Mouse (Mus musculus) liver, adult 2 months (tissue): Measurements from ENCODE around the gene Pabpn1l. TPM values are rescaled to one million over a fixed set of nuclear protein-coding genes. Genes with fewer than 3 reads are reported as not detected.

Source experiments
- DNase-seq: peaks from one replicate; pipeline ENCODE4 v3.0.0-alpha.2; 2011; ENCODE audit warnings: low read depth, low spot score; ENCODE audit errors: extremely low read depth
- H3K27ac ChIP-seq: fragments of 200-500 bp; replicated peaks from 2 replicates; pipeline ENCODE4 v1.5.1; 2012; ENCODE audit warnings: low read depth, mild to moderate bottlenecking, control low read depth, inconsistent platforms, low read length; ENCODE audit not compliant: insufficient read depth
- H3K27me3 ChIP-seq: fragments of 200-500 bp; 2 replicates; pipeline ENCODE4 v1.6.1; 2012; ENCODE audit warnings: mild to moderate bottlenecking, moderate library complexity, low read length, inconsistent platforms; ENCODE audit not compliant: control insufficient read depth, insufficient read depth
- H3K36me3 ChIP-seq: fragments of 200-500 bp; 2 replicates; pipeline ENCODE4 v1.6.1; 2012; ENCODE audit warnings: low read length, inconsistent platforms; ENCODE audit not compliant: control insufficient read depth, insufficient read depth
- H3K4me1 ChIP-seq: fragments of 200-500 bp; 2 replicates; pipeline ENCODE4 v1.6.1; 2011; ENCODE audit warnings: low read length; ENCODE audit not compliant: control insufficient read depth, insufficient read depth
- H3K4me3 ChIP-seq: fragments of 200-500 bp; 2 replicates; pipeline ENCODE4 v1.5.1; 2011; ENCODE audit warnings: low read depth, mild to moderate bottlenecking, control low read depth, low read length, moderate library complexity; ENCODE audit not compliant: insufficient read depth
- H3K79me2 ChIP-seq: fragments of 200-500 bp; 2 replicates; pipeline ENCODE4 v1.6.1; 2012; ENCODE audit warnings: inconsistent platforms, mild to moderate bottlenecking, low read length, moderate library complexity; ENCODE audit not compliant: control insufficient read depth, insufficient read depth
- H3K9ac ChIP-seq: fragments of 200-500 bp; 2 replicates; pipeline ENCODE4 v1.6.1; 2012; ENCODE audit warnings: low read depth, mild to moderate bottlenecking, control low read depth, inconsistent platforms, low read length
- CTCF ChIP-seq: fragments of 200-500 bp; IDR thresholded peaks from 2 replicates; pipeline ENCODE4 v1.5.1; 2011; ENCODE audit warnings: low read depth, low read length, control low read depth
- POLR2A ChIP-seq: fragments of 200-500 bp; IDR thresholded peaks from 2 replicates; pipeline ENCODE4 v1.6.1; 2011; ENCODE audit warnings: low read length, control low read depth; ENCODE audit not compliant: insufficient read depth; ENCODE audit errors: extremely low read depth
- WGBS: fragments of 180-500 bp; shearing (Covaris S2); methylation state at CpG from one replicate; pipeline ENCODE4 v1.1.7; 2018; 5-methylcytosine and 5-hydroxymethylcytosine counted together
- polyA plus RNA-seq: library from polyadenylated mRNA; depleted of rRNA; stranded (reverse); fragments of >200 nt; gene quantifications from 2 replicates; pipeline ENCODE4 v1.2.3, GENCODE M21; 2012
- total RNA-seq: library from RNA; depleted of rRNA; stranded (reverse); fragments of >200 nt; gene quantifications from 2 replicates; pipeline ENCODE4 v1.2.3, GENCODE M21; 2014

Pabpn1l gene
- total and polyA plus RNA-seq, 2 experiments = not detected

DNA sequence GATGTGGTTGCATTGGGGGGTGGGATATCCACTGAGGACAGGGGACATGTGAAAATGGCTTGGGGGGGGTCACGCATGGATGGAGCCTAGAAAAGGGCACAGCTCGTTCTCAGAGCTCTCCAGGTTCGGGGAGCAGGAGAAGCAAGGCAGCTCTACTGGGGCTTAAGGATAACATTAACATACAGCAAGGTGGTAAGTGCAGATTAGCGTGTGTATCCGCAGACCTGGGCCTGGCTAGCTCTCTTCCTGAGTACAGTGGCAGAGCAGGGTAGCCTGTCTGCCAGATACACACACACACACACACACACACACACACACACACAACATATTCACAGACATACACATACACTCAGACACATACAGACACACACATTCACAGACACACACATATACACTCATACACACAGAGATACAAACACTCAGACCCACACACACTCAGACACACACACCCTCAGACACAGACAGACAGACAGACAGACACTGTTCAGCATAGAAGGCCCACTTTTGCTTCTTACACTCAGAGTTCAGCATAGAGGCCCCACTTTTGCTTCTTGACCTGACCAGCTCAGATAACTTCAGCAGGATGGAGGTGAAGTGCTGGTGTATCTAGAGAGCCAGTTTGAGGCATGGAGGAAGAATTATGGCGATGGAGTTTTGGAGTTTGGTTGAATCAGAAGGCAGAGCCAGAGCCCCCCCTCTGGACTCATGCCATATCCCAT, 3.7 kb downstream of the Pabpn1l start:
- Histone ChIP-seq H3K27me3 (no peaks in the 10 kb centered on the region), H3K27ac (no peak overlapping the region), H3K36me3 (no peaks in the 10 kb centered on the region), H3K4me3 (no peak overlapping the region), H3K9ac (no peak overlapping the region), H3K4me1 (no peaks in the 10 kb centered on the region), H3K79me2 (no peaks in the 10 kb centered on the region)
- WGBS = 76% methylated on average over 6 of the region's 6 CpGs
- DNase-seq = no peak
- TF ChIP-seq CTCF (no peak), POLR2A (no peak)

DNA sequence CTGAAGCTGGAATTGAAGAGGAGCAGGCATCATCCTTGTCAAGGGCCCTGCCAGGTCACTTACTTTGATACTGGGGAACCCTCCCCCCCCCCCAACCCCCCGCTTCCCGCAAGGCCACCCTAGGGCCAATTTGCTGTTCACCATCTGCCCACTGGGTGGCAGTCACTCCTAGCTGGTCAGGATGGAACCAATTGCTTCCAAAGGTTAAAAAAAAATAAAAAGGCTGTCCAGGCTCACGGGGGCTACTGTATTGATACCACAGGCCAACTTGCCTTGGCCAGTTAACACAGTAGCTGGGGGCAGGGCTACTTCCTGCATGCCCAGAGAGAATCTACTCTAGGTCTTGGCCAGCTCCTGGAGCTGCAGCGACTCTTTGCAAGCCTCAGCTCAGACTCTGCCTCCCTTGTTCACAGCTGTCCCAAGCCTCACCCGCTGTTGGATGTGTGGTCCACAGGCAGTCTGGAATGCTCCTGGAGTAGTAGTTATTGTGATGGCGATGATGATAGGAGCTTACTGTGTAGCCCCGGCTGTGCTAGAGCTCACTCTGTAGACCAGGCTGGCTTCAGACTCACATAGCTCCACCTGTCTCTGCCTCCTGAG, 4.5 kb downstream of the Pabpn1l start:
- no peak overlapping the region for H3K27ac ChIP-seq
- no peak overlapping the region for H3K4me3 ChIP-seq
- H3K36me3 ChIP-seq = no peaks in the 10 kb centered on the region
- TF ChIP-seq POLR2A (no peak), CTCF (peak; percentile 74)
- H3K4me1 ChIP-seq = no peaks in the 10 kb centered on the region
- no peaks in the 10 kb centered on the region for H3K79me2 ChIP-seq
- 48% methylated on average over 5 of the region's 7 CpGs for WGBS
- no peak overlapping the region for H3K9ac ChIP-seq
- DNase-seq = peak; percentile 38
- H3K27me3 ChIP-seq = no peaks in the 10 kb centered on the region

DNA sequence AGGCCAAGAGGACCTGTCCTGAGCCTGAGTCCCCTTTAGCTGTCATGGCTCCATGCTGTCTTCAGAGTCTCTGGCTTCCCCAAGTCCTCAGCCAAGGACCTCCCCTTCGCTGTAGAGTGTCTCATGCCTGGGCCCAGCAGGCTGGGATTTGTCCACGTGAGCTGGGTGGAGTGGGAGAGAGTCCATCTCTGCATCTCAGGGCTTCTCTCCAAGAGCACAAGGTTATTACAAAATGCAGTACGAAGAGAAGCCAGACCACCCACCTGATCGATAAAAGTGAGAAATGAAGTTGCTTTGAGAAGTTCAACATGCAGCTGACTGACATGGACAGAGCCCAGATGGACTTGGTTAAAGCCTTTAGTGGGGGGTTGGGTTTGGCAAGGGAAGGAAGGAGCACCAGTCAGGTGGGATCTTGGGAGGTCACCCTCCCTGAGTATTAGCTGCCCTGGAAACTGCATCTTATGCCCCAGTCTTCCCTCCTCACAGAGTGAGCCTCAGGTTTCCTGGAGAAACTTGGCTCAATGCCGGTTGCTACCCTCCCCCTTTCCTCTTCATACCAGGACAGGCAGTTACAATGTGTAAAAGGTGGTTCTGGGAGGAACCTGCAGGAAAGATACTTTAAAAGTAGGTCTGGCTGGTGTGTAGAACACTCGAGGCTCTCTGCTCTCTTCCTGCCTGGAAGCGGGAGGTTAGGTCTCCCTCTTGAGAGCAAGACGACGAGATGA, 6.2 kb downstream of the Pabpn1l start:
- H3K9ac ChIP-seq = no peak overlapping the region
- DNase-seq = no peak
- no peaks in the 10 kb centered on the region for H3K36me3 ChIP-seq
- no peaks in the 10 kb centered on the region for H3K27me3 ChIP-seq
- no peak overlapping the region for H3K27ac ChIP-seq
- H3K79me2 ChIP-seq = no peaks in the 10 kb centered on the region
- H3K4me1 ChIP-seq = peaks cover 7% of the 10 kb centered on the region
- 78% methylated on average over 9 of the region's 9 CpGs for WGBS
- TF ChIP-seq POLR2A (no peak), CTCF (no peak)
- H3K4me3 ChIP-seq = no peak overlapping the region

DNA sequence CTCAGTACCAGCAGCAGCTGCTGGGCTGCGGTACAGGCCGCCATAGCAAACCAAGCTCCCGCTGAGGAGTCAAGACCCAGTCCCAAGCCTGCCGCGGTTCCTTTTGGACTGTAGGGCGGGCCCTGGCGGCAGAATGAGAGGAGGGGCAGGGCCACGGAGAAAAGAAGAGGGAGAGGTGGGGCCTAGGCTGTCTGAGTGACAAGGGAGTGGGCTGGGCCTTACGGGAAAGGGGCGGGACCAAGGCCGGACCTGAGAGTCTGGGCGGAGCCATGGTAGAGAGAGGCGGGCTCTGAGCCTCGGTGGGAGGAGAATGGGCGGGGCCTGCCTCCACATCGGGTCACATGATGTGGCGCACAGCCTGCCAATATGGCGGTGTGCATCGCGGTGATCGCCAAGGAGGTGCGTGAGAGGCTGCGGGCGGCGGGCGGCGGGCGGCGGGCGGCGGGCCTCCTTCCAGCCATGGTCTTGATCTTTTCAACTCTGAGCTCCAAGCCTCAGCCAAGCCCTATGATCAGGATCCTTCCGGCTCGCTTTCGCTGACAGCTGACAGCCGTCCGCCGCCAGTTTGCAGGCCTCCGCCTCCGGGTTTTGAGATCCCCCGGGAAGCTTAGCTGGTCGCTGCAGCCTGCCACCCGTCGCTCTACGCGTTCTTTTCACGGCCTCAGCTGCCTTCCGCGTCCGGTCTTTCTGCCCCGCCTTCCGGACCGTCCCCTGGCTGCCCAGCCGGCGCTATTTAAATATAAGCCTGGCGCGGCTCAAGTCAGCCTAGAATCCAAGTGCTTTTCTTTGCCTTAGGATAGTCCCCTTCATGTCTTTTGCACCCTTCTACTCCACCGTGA, 11.0 kb downstream of the Pabpn1l start, which contains the start of the genes Galns and Trappc2l:
Gene Galns (minus strand): TSS at position 169 of the 839 bp plus-strand sequence.
Gene Trappc2l (plus strand): TSS at position 346 of the 839 bp plus-strand sequence.
- WGBS = under 1% methylated on average over 57 of the region's 57 CpGs
- H3K4me3 ChIP-seq = peak within 1 kb of the TSS; percentile 76
- H3K36me3 ChIP-seq = no peaks in the 10 kb centered on the region
- peak within 1 kb of the TSS; percentile 63 for H3K27ac ChIP-seq
- no peaks in the 10 kb centered on the region for H3K27me3 ChIP-seq
- H3K79me2 ChIP-seq = no peaks in the 10 kb centered on the region
- H3K4me1 ChIP-seq = peaks cover 10% of the 10 kb centered on the region
- peak within 1 kb of the TSS; percentile 81 for H3K9ac ChIP-seq
- TF ChIP-seq CTCF = peak; percentile 37
- peak; percentile 63; the same call in 1 of the 2 replicates for TF ChIP-seq POLR2A
- DNase-seq = peak; percentile 90

DNA sequence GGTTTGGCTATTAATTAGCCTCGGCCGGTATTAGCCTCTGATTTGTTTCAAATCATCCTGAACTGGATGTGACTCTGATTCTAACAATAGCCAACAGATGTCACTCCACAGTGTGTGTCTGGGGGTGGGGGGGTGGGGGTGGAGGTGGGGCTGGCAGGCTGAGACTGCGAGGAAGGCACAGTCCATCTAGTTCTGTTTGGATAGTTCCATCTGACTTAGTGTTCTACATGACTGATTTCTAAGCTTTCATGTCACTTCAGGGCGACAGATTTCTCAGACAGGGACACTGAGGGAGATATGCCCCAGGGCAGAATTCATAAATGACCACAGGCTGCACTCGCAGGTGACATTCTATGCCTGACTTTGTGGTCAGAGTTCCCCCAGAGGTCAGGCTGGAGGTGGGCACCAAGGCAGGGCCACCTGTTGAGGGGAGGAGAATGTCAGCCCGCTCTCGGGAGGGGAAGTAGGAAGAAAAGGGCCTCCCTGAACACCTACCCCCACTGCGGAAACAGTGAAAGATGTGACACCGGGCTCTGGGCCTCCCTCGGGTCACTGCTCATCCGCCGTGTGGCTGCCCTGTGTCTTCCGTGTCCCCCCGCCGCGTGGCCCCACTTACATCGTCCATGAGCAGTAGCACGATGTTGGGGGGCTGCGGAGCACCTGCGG, 11.8 kb downstream of the Pabpn1l start:
- no peaks in the 10 kb centered on the region for H3K79me2 ChIP-seq
- 5% methylated on average over 20 of the region's 20 CpGs for WGBS
- peak overlapping the region; percentile 75 for H3K4me3 ChIP-seq
- H3K4me1 ChIP-seq = peaks cover 10% of the 10 kb centered on the region
- TF ChIP-seq POLR2A (no peak), CTCF (no peak)
- DNase-seq = peak; percentile 37
- no peaks in the 10 kb centered on the region for H3K36me3 ChIP-seq
- no peaks in the 10 kb centered on the region for H3K27me3 ChIP-seq
- H3K27ac ChIP-seq = no peak overlapping the region
- peak overlapping the region; percentile 81 for H3K9ac ChIP-seq
